Mouse (Mus musculus) testis, adult 2 months (tissue): Measurements from ENCODE around the gene Llgl2.

Experiments
- CTCF ChIP-seq: fragments of 200-500 bp; IDR thresholded peaks from 2 replicates; pipeline ENCODE4 v1.5.1; 2012; ENCODE audit warnings: low read depth, mild to moderate bottlenecking, inconsistent platforms, low read length, moderate library complexity; ENCODE audit not compliant: control insufficient read depth, insufficient read depth, insufficient replicate concordance
- POLR2A ChIP-seq: fragments of 200-500 bp; IDR thresholded peaks from 2 replicates; pipeline ENCODE4 v1.6.1; 2012; ENCODE audit warnings: low read depth, mild to moderate bottlenecking, inconsistent platforms, low read length, moderate library complexity; ENCODE audit not compliant: control insufficient read depth

- TF ChIP-seq CTCF (no peak), POLR2A (no peak)
These were observed 17.7 kb upstream of the Llgl2 start for GRCm38 (mm10) chr11:115806154-115806553.
